Mouse (Mus musculus): ENCODE measurements around the gene Lonrf2. TPM values are rescaled to one million over a fixed set of nuclear protein-coding genes. Genes with fewer than 3 reads are reported as not detected.

The Lonrf2 gene
- polyA plus RNA-seq, 1 experiment from 2014 or later: 29.4 TPM

DNA sequence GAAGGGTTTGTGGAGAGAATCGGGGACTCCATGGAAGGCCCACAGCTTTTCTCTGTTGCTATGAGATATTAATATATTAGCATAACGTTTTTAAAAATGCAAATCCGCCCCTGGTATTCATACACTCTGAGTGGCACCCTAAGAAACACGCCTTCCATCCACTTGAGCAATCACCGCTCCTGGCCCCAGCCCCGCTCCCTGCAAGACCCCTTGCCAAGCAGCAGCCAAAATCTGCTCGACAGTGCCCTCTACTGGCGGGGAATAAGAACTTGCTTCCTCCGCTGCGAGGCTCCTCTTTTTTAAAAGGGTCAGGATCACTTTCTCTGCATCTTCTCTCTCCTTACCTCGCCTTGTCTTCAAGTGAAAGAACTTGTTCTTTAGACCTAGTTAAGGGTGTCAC is 68.7 kb downstream of the Lonrf2 start:
- no peak overlapping the region for H3K4me3 ChIP-seq (ENCODE audit: low read depth, low read length)
- H3K9ac ChIP-seq (replicated peaks; ENCODE audit: low read depth, low read length): no peak overlapping the region
- H3K36me3 ChIP-seq (ENCODE audit: control insufficient read depth, insufficient read depth, low read length): no peaks in the 10 kb centered on the region
- H3K4me2 ChIP-seq (ENCODE audit: low read depth, low read length): no peak overlapping the region
- WGBS: 8% methylated on average over 11 of the region's 11 CpGs
- no peak overlapping the region for H3K27ac ChIP-seq (ENCODE audit: low read depth, low read length)
- ATAC-seq (ENCODE audit: low read depth): peak; percentile 69
- H3K27me3 ChIP-seq (ENCODE audit: control insufficient read depth, insufficient read depth, low read length): no peaks in the 10 kb centered on the region
- H3K4me1 ChIP-seq (ENCODE audit: control insufficient read depth, insufficient read depth, low read length): peaks cover 18% of the 10 kb centered on the region
- no peaks in the 10 kb centered on the region for H3K9me3 ChIP-seq (ENCODE audit: control insufficient read depth, low read length)

DNA sequence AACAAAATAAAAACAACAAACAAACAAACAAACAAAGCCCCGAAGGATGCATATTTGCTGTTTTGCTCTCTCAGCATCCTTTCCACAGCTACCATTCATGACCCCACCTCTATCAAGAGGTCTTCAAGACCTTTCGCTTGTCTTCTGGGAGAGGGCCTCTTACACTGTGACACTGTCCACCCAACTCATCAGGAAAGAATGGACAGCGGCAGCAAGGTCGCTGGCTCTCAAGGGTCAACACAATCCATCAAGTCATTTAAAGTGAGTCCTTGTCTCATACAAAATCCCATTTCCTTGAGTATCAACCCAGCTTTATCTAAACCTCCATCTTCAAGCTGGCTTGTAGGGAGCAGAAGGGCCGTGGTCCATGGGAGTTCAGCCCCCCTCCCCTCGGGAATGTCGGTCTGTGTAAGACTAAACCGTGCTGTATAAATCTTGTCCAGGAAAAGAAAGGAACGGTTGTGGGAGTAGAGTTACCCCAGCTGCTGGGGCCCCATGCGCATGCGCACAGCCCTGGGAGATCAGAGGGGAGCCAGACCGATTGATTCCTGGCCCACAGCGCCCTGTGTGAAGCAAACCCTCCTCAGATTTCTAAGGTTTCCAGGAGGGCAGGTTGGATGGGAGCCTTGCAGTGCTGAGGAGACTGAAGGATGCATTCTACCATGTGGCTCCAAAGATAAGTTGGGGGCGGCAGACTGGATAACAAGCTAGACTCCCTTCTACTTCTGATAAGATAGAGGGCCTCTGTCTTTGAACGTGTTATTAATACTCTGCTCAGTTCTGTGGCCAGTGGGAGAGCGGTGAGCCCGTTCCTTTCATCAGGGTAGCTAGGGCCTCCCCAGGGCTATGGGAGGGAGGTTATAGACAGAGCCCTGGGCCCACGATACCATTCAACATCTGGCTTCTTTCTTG is 69.6 kb downstream of the Lonrf2 start:
- Histone ChIP-seq H3K4me1 (ENCODE audit: control insufficient read depth, insufficient read depth, low read length) (peaks cover 18% of the 10 kb centered on the region), H3K4me2 (ENCODE audit: low read depth, low read length) (0 out of 2 replicates have a peak overlapping the region, but pooled peaks have one; percentile 18), H3K36me3 (ENCODE audit: control insufficient read depth, insufficient read depth, low read length) (no peaks in the 10 kb centered on the region), H3K27ac (ENCODE audit: low read depth, low read length) (peak overlapping the region; percentile 40), H3K9me3 (ENCODE audit: control insufficient read depth, low read length) (no peaks in the 10 kb centered on the region), H3K9ac (replicated peaks; ENCODE audit: low read depth, low read length) (no peak overlapping the region; the same call in 1 of the 2 replicates), H3K27me3 (ENCODE audit: control insufficient read depth, insufficient read depth, low read length) (no peaks in the 10 kb centered on the region), H3K4me3 (ENCODE audit: low read depth, low read length) (no peak overlapping the region)
- WGBS: 12% methylated on average over 18 of the region's 18 CpGs
- ATAC-seq (ENCODE audit: low read depth): peak; percentile 69

DNA sequence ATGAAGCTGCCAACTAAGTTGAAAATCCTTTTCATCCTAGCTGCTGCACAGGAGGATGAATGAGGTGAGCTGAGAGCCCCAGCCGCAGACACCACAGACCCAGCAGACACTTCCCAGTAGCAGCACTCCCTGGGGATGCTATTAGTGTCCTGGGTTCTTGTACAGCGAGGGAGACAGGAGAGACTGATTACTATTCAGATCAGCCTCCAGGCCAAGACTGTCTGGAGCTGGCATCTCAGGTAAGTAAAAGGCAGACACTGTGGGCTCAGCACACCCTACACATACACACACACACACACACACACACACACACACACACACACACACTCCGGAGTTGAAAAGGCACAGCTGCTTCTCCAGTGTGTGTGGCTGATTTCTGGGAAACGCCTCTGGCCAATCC is 70.3 kb downstream of the Lonrf2 start:
- Histone ChIP-seq H3K9ac (replicated peaks; ENCODE audit: low read depth, low read length) (no peak overlapping the region), H3K9me3 (ENCODE audit: control insufficient read depth, low read length) (no peaks in the 10 kb centered on the region), H3K4me3 (ENCODE audit: low read depth, low read length) (no peak overlapping the region), H3K4me2 (ENCODE audit: low read depth, low read length) (no peak overlapping the region), H3K27me3 (ENCODE audit: control insufficient read depth, insufficient read depth, low read length) (no peaks in the 10 kb centered on the region), H3K36me3 (ENCODE audit: control insufficient read depth, insufficient read depth, low read length) (no peaks in the 10 kb centered on the region), H3K4me1 (ENCODE audit: control insufficient read depth, insufficient read depth, low read length) (peaks cover 18% of the 10 kb centered on the region), H3K27ac (ENCODE audit: low read depth, low read length) (no peak overlapping the region)
- WGBS: 27% methylated on average over 4 of the region's 4 CpGs
- 0 out of 2 replicates have a peak, but pooled peaks have one; percentile 35 for ATAC-seq (ENCODE audit: low read depth)

DNA sequence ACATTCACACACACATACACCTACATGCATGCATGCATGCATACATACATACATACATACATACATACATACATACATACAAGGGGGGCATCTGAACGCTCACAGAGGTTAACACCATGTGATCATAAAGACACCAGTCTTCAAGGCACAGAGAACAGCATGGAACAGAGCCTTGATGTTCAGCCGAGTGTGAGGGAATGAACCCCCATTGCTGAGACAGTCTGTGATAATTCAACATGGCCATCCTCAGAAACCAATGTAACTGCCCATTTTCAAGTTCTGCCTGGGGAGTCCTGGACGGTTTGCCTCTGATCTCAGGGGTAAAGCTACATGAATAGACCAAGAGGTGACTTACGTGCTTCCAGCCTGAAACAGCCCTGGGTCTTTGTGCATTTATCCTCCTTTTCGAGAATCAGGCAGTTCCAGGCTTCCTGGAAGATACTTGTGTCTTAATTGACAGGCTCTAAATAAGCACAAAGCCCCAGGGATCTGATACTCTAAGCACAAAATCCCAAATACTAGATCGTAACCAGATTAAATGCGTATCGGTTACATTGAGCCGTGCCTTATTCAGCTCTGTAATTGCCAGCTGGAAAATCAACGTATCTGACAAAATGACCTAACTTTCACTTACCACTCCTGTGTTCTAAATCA is 72.4 kb downstream of the Lonrf2 start:
- no peaks in the 10 kb centered on the region for H3K36me3 ChIP-seq (ENCODE audit: control insufficient read depth, insufficient read depth, low read length)
- H3K9me3 ChIP-seq (ENCODE audit: control insufficient read depth, low read length): no peaks in the 10 kb centered on the region
- H3K4me2 ChIP-seq (ENCODE audit: low read depth, low read length): no peak overlapping the region
- no peak for ATAC-seq (ENCODE audit: low read depth)
- H3K4me1 ChIP-seq (ENCODE audit: control insufficient read depth, insufficient read depth, low read length): peaks cover 14% of the 10 kb centered on the region; the same call in 1 of the 2 replicates
- no peak overlapping the region for H3K4me3 ChIP-seq (ENCODE audit: low read depth, low read length)
- WGBS: 41% methylated on average over 10 of the region's 10 CpGs
- H3K9ac ChIP-seq (replicated peaks; ENCODE audit: low read depth, low read length): no peak overlapping the region
- no peaks in the 10 kb centered on the region for H3K27me3 ChIP-seq (ENCODE audit: control insufficient read depth, insufficient read depth, low read length)
- H3K27ac ChIP-seq (ENCODE audit: low read depth, low read length): no peak overlapping the region

DNA sequence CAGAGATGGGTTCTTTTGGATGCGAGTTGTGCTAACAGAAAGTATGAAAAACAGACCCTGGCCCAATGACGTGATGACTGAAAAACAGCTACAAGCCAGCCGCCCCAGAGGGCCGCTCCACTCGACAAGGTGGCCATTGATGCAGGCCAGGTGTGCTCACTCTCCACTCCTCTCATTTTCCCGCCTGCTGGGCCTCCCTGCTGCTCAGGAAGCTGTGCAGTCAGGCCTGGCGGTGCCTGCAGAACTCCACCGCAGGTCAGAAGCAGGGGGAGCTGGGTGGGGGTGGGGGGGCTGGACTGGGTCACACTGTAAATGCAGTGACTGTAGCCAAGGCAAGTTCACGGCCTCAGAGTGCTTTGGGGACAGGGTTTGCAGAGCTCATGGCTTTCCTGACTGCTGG is 76.1 kb downstream of the Lonrf2 start:
- no peak overlapping the region for H3K27ac ChIP-seq (ENCODE audit: low read depth, low read length)
- H3K9ac ChIP-seq (replicated peaks; ENCODE audit: low read depth, low read length): no peak overlapping the region
- no peaks in the 10 kb centered on the region for H3K9me3 ChIP-seq (ENCODE audit: control insufficient read depth, low read length)
- no peak overlapping the region for H3K4me3 ChIP-seq (ENCODE audit: low read depth, low read length)
- ATAC-seq (ENCODE audit: low read depth): no peak
- no peaks in the 10 kb centered on the region for H3K36me3 ChIP-seq (ENCODE audit: control insufficient read depth, insufficient read depth, low read length)
- H3K4me2 ChIP-seq (ENCODE audit: low read depth, low read length): no peak overlapping the region
- H3K4me1 ChIP-seq (ENCODE audit: control insufficient read depth, insufficient read depth, low read length): 0 out of 2 replicates have a peak, but pooled peaks cover 3% of the 10 kb centered on the region
- WGBS: 44% methylated on average over 9 of the region's 9 CpGs
- no peaks in the 10 kb centered on the region for H3K27me3 ChIP-seq (ENCODE audit: control insufficient read depth, insufficient read depth, low read length)

DNA sequence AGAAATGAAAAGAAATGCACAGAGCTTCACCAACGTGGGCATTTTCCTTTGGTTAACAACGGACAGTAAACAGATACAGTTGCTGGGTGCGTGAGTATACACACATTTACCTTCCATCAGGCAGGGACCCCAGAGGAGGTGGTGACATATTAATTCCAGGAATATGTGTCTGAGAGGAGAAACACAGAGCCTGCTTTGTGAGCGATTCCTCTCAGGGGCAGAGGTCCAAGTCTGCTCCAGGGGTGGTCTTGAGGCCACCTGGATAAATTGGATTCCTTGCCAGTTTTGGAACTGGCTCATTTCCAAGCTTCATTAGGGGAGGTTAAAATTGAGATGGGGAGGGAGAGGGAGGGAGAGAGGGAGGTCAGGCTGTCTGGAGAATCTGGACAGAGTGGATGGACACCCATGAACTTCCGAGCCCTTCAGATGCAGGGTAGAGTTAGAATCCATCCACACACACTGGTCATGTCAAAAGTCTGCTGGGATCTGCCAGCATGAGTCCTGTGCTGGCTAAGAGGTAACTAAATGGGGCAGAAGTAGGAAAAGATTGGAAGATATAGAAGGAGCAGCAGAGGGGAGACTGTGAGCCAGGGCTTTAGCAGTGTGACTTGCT is 78.6 kb downstream of the Lonrf2 start:
- Histone ChIP-seq H3K4me2 (ENCODE audit: low read depth, low read length) (no peak overlapping the region), H3K4me1 (ENCODE audit: control insufficient read depth, insufficient read depth, low read length) (no peaks in the 10 kb centered on the region), H3K27me3 (ENCODE audit: control insufficient read depth, insufficient read depth, low read length) (no peaks in the 10 kb centered on the region), H3K9me3 (ENCODE audit: control insufficient read depth, low read length) (no peaks in the 10 kb centered on the region), H3K36me3 (ENCODE audit: control insufficient read depth, insufficient read depth, low read length) (no peaks in the 10 kb centered on the region), H3K9ac (replicated peaks; ENCODE audit: low read depth, low read length) (no peak overlapping the region), H3K27ac (ENCODE audit: low read depth, low read length) (no peak overlapping the region), H3K4me3 (ENCODE audit: low read depth, low read length) (no peak overlapping the region)
- WGBS: 78% methylated on average over 5 of the region's 5 CpGs
- no peak for ATAC-seq (ENCODE audit: low read depth)

- no peaks in the 10 kb centered on the region for H3K27me3 ChIP-seq (ENCODE audit: control insufficient read depth, insufficient read depth, low read length)
- 45% methylated on average over 1 of the region's 1 CpGs for WGBS
- H3K36me3 ChIP-seq (ENCODE audit: control insufficient read depth, insufficient read depth, low read length): no peaks in the 10 kb centered on the region
- no peak for ATAC-seq (ENCODE audit: low read depth)
- H3K9me3 ChIP-seq (ENCODE audit: control insufficient read depth, low read length): no peaks in the 10 kb centered on the region
- H3K9ac ChIP-seq (replicated peaks; ENCODE audit: low read depth, low read length): no peak overlapping the region
- no peak overlapping the region for H3K4me3 ChIP-seq (ENCODE audit: low read depth, low read length)
- H3K27ac ChIP-seq (ENCODE audit: low read depth, low read length): no peak overlapping the region
- H3K4me1 ChIP-seq (ENCODE audit: control insufficient read depth, insufficient read depth, low read length): no peaks in the 10 kb centered on the region
- no peak overlapping the region for H3K4me2 ChIP-seq (ENCODE audit: low read depth, low read length)
These were observed 92.6 kb downstream of the Lonrf2 start for GRCm38 (mm10) chr1:38743863-38744262.

Measured in neural tube, embryonic 14.5 days (tissue).